Mouse (Mus musculus) brain, embryonic 18.5 days (tissue): ENCODE measurements around the gene Rnf144a.
"Not testable (repeated sequence)": the region's sequence is repeated elsewhere in the genome, so short reads cannot be mapped to it uniquely, and the experiment has no call there.

Experiments
- DNase-seq: peaks from one replicate; pipeline ENCODE4 v3.0.0-alpha.2; 2012; ENCODE audit warnings: low read depth, low spot score

Rnf144a gene

GRCm38 (mm10) chr12:26323783-26324364, 91.2 kb downstream of the Rnf144a start:
- DNase-seq, result no peak

GRCm38 (mm10) chr12:26316261-26316660, 98.8 kb downstream of the Rnf144a start:
- no peak for DNase-seq

- no peak for DNase-seq
Measured at GRCm38 (mm10) chr12:26314959-26315358, 100.1 kb downstream of the Rnf144a start.

- peak; percentile 47 for DNase-seq
Measured at GRCm38 (mm10) chr12:26311548-26311947, 103.5 kb downstream of the Rnf144a start.

- no peak for DNase-seq
Measured at GRCm38 (mm10) chr12:26310247-26310646, 104.8 kb downstream of the Rnf144a start.

- DNase-seq, result no peak
Measured at GRCm38 (mm10) chr12:26302886-26303285, 112.2 kb downstream of the Rnf144a start.

GRCm38 (mm10) chr12:26299515-26300090, 115.5 kb downstream of the Rnf144a start:
- DNase-seq, result no peak

GRCm38 (mm10) chr12:26295995-26296394, 119.1 kb downstream of the Rnf144a start:
- not testable (repeated sequence) for DNase-seq

GRCm38 (mm10) chr12:26289200-26289599, 125.9 kb downstream of the Rnf144a start:
- DNase-seq, result no peak

GRCm38 (mm10) chr12:26288347-26288746, 126.7 kb downstream of the Rnf144a start:
- DNase-seq, result no peak

GRCm38 (mm10) chr12:26285939-26286338, 129.1 kb downstream of the Rnf144a start:
- no peak for DNase-seq

GRCm38 (mm10) chr12:26285460-26285859, 129.6 kb downstream of the Rnf144a start:
- DNase-seq, result no peak

- DNase-seq, result peak; percentile 18
Measured at GRCm38 (mm10) chr12:26280719-26281480, 134.2 kb downstream of the Rnf144a start.

GRCm38 (mm10) chr12:26277002-26277669, 137.9 kb downstream of the Rnf144a start:
- peak; percentile 66 for DNase-seq

- DNase-seq, result no peak
Measured at GRCm38 (mm10) chr12:26276556-26276955, 138.5 kb downstream of the Rnf144a start.
